In genomic region chr1:134919010-134919409, GRCm38 (mm10) we compare ENCODE assay signal across 29 mouse cellular contexts. TPM values are rescaled to one million over a fixed set of nuclear protein-coding genes. Genes with fewer than 3 reads are reported as not detected.
DNase-seq lines count a peak whose midpoint lies in the region; ATAC-seq and TF ChIP-seq lines count a peak whose summit lies in the region.
"Had no signal": no experiment of that assay in that cellular context is flagged by ENCODE, and none has a peak within 500 bp of the region (broad histone marks: within the 10 kb centered on the region; RNA-seq: fewer than 3 reads in every experiment).

No protein-coding gene starts in this region.

- H3K4me2 ChIP-seq in heart, embryonic 15.5 days: no peak overlapping the region
- no peak overlapping the region for H3K4me2 ChIP-seq in lung, postnatal 0 days (replicated peaks; ENCODE audit: low read depth, low read length)
- H3K4me2 ChIP-seq: embryonic facial prominence, embryonic 15.5 days; forebrain, embryonic 12.5 days; kidney, embryonic 15.5 days; midbrain, embryonic 15.5 days; neural tube, embryonic 15.5 days had no signal

- no peak for TF ChIP-seq CTCF in gastrocnemius, adult 2 months (IDR thresholded peaks at IDR 0.05)
- no peak for TF ChIP-seq CTCF in lung, postnatal 0 days (IDR thresholded peaks at IDR 0.05)

- H3K4me3 ChIP-seq in gastrocnemius, adult 2 months: peak overlapping the region; percentile 21
- H3K4me3 ChIP-seq in heart, embryonic 15.5 days: no peak overlapping the region
- no peak overlapping the region for H3K4me3 ChIP-seq in lung, postnatal 0 days (ENCODE audit: low read depth, low read length)
- H3K4me3 ChIP-seq: embryonic facial prominence, embryonic 10.5 days; embryonic facial prominence, embryonic 15.5 days; forebrain, embryonic 12.5 days; kidney, embryonic 15.5 days; midbrain, embryonic 10.5 days; midbrain, embryonic 15.5 days; neural tube, embryonic 15.5 days had no signal

- no peaks in the 10 kb centered on the region for H3K36me3 ChIP-seq in heart, embryonic 15.5 days
- H3K36me3 ChIP-seq in lung, postnatal 0 days (ENCODE audit: insufficient read depth, low read length): no peaks in the 10 kb centered on the region
- H3K36me3 ChIP-seq: embryonic facial prominence, embryonic 10.5 days; embryonic facial prominence, embryonic 15.5 days; forebrain, embryonic 12.5 days; kidney, embryonic 15.5 days; midbrain, embryonic 10.5 days; midbrain, embryonic 15.5 days; neural tube, embryonic 15.5 days had no signal

- TF ChIP-seq EP300 in lung, postnatal 0 days (IDR thresholded peaks at IDR 0.05): no peak

- no peaks in the 10 kb centered on the region for H3K27me3 ChIP-seq in heart, embryonic 15.5 days
- H3K27me3 ChIP-seq in lung, postnatal 0 days (replicated peaks; ENCODE audit: insufficient read depth, low read length): no peaks in the 10 kb centered on the region
- H3K27me3 ChIP-seq: embryonic facial prominence, embryonic 15.5 days; forebrain, embryonic 12.5 days; kidney, embryonic 15.5 days; midbrain, embryonic 15.5 days; neural tube, embryonic 15.5 days; Patski had no signal

- H3K9me3 ChIP-seq in heart, embryonic 15.5 days (replicated peaks): no peaks in the 10 kb centered on the region
- no peaks in the 10 kb centered on the region for H3K9me3 ChIP-seq in lung, postnatal 0 days (ENCODE audit: low read length)
- H3K9me3 ChIP-seq: embryonic facial prominence, embryonic 10.5 days; embryonic facial prominence, embryonic 15.5 days; forebrain, embryonic 12.5 days; kidney, embryonic 15.5 days; midbrain, embryonic 10.5 days; midbrain, embryonic 15.5 days; neural tube, embryonic 15.5 days had no signal

- DNase-seq in gastrocnemius, adult 2 months: peak; percentile 70
- DNase-seq in gastrocnemius, postnatal 10 days: no peak
- DNase-seq in heart, adult 11 months: no peak
- DNase-seq in right cerebral cortex, postnatal 25 days: peak; percentile 19
- DNase-seq in right cerebral cortex, postnatal 14 days: no peak
- DNase-seq in lung, postnatal 0 days (ENCODE audit: low spot score): no peak
- DNase-seq: adrenal gland, postnatal 10 days; cerebellum, adult 8-10 months; cerebellum, postnatal 25 days; forebrain, postnatal 0 days; kidney, adult 18-20 months; kidney, postnatal 36 days; layer of hippocampus, postnatal 36 days; liver; lung, adult 2 months; retina, postnatal 1 day; thymus, adult 2 months; thymus, postnatal 36 days had no signal

- no peak for ATAC-seq in heart, embryonic 15.5 days (replicated peaks; ENCODE audit: insufficient number of reproducible peaks, insufficient read depth, low FRiP score, low read depth)
- ATAC-seq in lung, postnatal 0 days: no peak
- ATAC-seq: forebrain, postnatal 0 days; hindbrain, embryonic 16.5 days; midbrain, embryonic 15.5 days; Patski had no signal

- H3K9ac ChIP-seq in heart, embryonic 15.5 days: no peak overlapping the region
- no peak overlapping the region for H3K9ac ChIP-seq in lung, postnatal 0 days (replicated peaks; ENCODE audit: low read depth)
- H3K9ac ChIP-seq: embryonic facial prominence, embryonic 15.5 days; forebrain, embryonic 12.5 days; forebrain, postnatal 0 days; kidney, embryonic 15.5 days; liver, embryonic 14.5 days; midbrain, embryonic 15.5 days; neural tube, embryonic 15.5 days had no signal

- 55% methylated on average over 6 of the region's 6 CpGs for WGBS in heart, embryonic 15.5 days
- WGBS in lung, postnatal 0 days: 80% methylated on average over 6 of the region's 6 CpGs

- H3K27ac ChIP-seq in gastrocnemius, adult 2 months: peak overlapping the region; percentile 91
- peak overlapping the region; percentile 35 for H3K27ac ChIP-seq in heart, embryonic 15.5 days
- H3K27ac ChIP-seq in lung, postnatal 0 days (ENCODE audit: low read length): no peak overlapping the region
- H3K27ac ChIP-seq: embryonic facial prominence, embryonic 10.5 days; embryonic facial prominence, embryonic 15.5 days; forebrain, embryonic 12.5 days; kidney, embryonic 15.5 days; liver, embryonic 14.5 days; midbrain, embryonic 10.5 days; midbrain, embryonic 15.5 days; neural tube, embryonic 15.5 days had no signal

- intact Hi-C loops in gastrocnemius, adult 2 months (cut with DNase I): loop anchor here (1.0 kb wide), 1 partner anchor 13 kb away; no protein-coding TSS in a partner anchor

- H3K4me1 ChIP-seq in heart, embryonic 15.5 days (replicated peaks): peaks cover 35% of the 10 kb centered on the region
- H3K4me1 ChIP-seq in lung, postnatal 0 days (ENCODE audit: insufficient read depth, low read depth, low read length): no peaks in the 10 kb centered on the region
- H3K4me1 ChIP-seq: embryonic facial prominence, embryonic 15.5 days; forebrain, embryonic 12.5 days; midbrain, embryonic 10.5 days; midbrain, embryonic 15.5 days; neural tube, embryonic 15.5 days had no signal

RNA-seq across cellular contexts. Expression of gene Ppp1r12b, which starts 36.7 kb away (rescaled TPM):
- 100 to 1,000 TPM; 172 to 212 TPM for total RNA-seq in gastrocnemius, adult 2 months (2021)
- total RNA-seq in gastrocnemius, postnatal 10 days (2021): 100 to 1,000 TPM; 199 to 221 TPM
- 25.4 and 26.0 TPM in 2 replicates for polyA plus RNA-seq in heart, embryonic 15.5 days (2015; fragmentation: Nextera tagmentation; extraction: Ambion mirVana)
- 5.4 and 6.1 TPM in 2 replicates for polyA plus RNA-seq in lung, postnatal 0 days (2015; fragmentation: Nextera tagmentation; extraction: Ambion mirVana)

RNA-seq across cellular contexts. Expression of gene Ube2t, which starts 43.4 kb away (rescaled TPM):
- 10 to 100 TPM in 1 of 2 experiments, 1 to 10 TPM in 1; 4.3 to 11.4 TPM for total RNA-seq in gastrocnemius, adult 2 months (2021)
- 1 to 10 TPM; 7.2 to 8.8 TPM for total RNA-seq in gastrocnemius, postnatal 10 days (2021)
- 42.8 and 48.2 TPM in 2 replicates for polyA plus RNA-seq in heart, embryonic 15.5 days (2015; fragmentation: Nextera tagmentation; extraction: Ambion mirVana)
- 4.7 and 5.6 TPM in 2 replicates for polyA plus RNA-seq in lung, postnatal 0 days (2015; fragmentation: Nextera tagmentation; extraction: Ambion mirVana)

Comparison
In these comparisons a context has a peak if more than half of its experiments do, and no peak if none do; other contexts are left out.
1. DNase-seq: peak in gastrocnemius, adult 2 months (single experiment) and right cerebral cortex, postnatal 25 days (single experiment); none in gastrocnemius, postnatal 10 days (single experiment), heart, adult 11 months (single experiment), right cerebral cortex, postnatal 14 days (single experiment) and lung, postnatal 0 days (single experiment).